Mouse (Mus musculus) stomach, postnatal 0 days (tissue): Measurements from ENCODE around the gene Tmem214. TPM values are rescaled to one million over a fixed set of nuclear protein-coding genes. Genes with fewer than 3 reads are reported as not detected.

Source experiments
- ATAC-seq: fragments of 200-750 bp; cut with Nextera tagmentation; 2 replicates; pipeline ENCODE4 v1.8.0; 2017; ENCODE audit not compliant: low FRiP score, low TSS enrichment
- DNase-seq: peaks from one replicate; pipeline ENCODE4 v3.0.0-alpha.2; 2016; ENCODE audit warnings: low spot score
- H3K27ac ChIP-seq: fragments of 300-500 bp; sonication (generic); replicated peaks from 2 replicates; pipeline ENCODE4 v1.5.1; 2014; ENCODE audit warnings: mild to moderate bottlenecking, control low read depth
- H3K27me3 ChIP-seq: fragments of 300-500 bp; sonication (generic); 2 replicates; pipeline ENCODE4 v1.6.1; 2014; ENCODE audit warnings: low read length; ENCODE audit not compliant: control insufficient read depth, insufficient read depth
- H3K36me3 ChIP-seq: fragments of 300-500 bp; sonication (generic); 2 replicates; pipeline ENCODE4 v1.6.1; 2014; ENCODE audit warnings: low read length, mixed read lengths; ENCODE audit not compliant: control insufficient read depth, insufficient read depth
- H3K4me1 ChIP-seq: fragments of 300-500 bp; sonication (generic); replicated peaks from 2 replicates; pipeline ENCODE4 v1.6.1; 2014; ENCODE audit warnings: antibody characterized with exemption; ENCODE audit not compliant: control insufficient read depth, insufficient read depth
- H3K4me2 ChIP-seq: fragments of 300-500 bp; sonication (generic); replicated peaks from 2 replicates; pipeline ENCODE4 v1.6.1; 2014; ENCODE audit warnings: low read depth, mild to moderate bottlenecking, control low read depth, moderate library complexity
- H3K4me3 ChIP-seq: fragments of 300-500 bp; sonication (generic); 2 replicates; pipeline ENCODE4 v1.5.1; 2014; ENCODE audit warnings: low read depth, low read length, control low read depth
- H3K9ac ChIP-seq: fragments of 300-500 bp; sonication (generic); 2 replicates; pipeline ENCODE4 v1.6.1; 2014; ENCODE audit warnings: mild to moderate bottlenecking, low read length, control low read depth, mixed read lengths
- H3K9me3 ChIP-seq: fragments of 300-500 bp; sonication (generic); 2 replicates; pipeline ENCODE4 v1.6.1; 2016; ENCODE audit warnings: low read length; ENCODE audit not compliant: control insufficient read depth
- CTCF ChIP-seq: IDR thresholded peaks from 2 replicates; pipeline ENCODE4 v1.5.1; 2016; ENCODE audit warnings: antibody characterized with exemption, low read depth, mild to moderate bottlenecking, moderate library complexity
- EP300 ChIP-seq: optimal IDR thresholded peaks from 2 replicates; pipeline ENCODE3; 2016; ENCODE audit warnings: antibody characterized with exemption
- WGBS: fragments of 180-500 bp; shearing (Covaris S2); extraction: QIAGEN DNeasy Blood & Tissue Kit; methylation state at CpG from one replicate; pipeline ENCODE4 v1.1.7; 2014; 5-methylcytosine and 5-hydroxymethylcytosine counted together
- polyA plus RNA-seq: library from polyadenylated mRNA; unstranded; fragments of >200 nt; fragmentation: Nextera tagmentation; extraction: Ambion mirVana; gene quantifications from 2 replicates; pipeline ENCODE4 v1.2.1, GENCODE M21; 2015

The Tmem214 gene
- polyA plus RNA-seq: 57.3 and 58.7 TPM in 2 replicates

DNA sequence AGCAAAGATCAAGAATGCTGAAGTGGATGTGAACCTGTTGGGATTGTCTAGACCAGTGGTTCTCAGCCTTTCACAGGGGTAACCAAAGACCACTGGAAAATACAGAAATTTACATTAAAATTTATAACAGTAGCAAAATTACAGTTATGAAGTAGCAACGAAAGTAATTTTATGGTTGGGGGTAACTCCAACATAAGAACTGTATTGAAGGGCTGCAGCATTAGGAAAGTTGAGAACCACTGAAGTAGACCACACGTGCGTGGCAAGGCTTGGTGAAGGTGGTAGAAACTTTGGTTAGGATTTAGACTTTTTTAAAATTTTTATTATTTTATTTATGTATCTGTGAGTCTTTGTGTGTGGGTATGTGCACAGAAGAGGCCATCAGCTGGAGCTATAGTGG is at the start of gene Tmem214:
Gene Tmem214, plus strand, starts transcription at position 301 of the 400 bp plus-strand sequence.
- no peak within 1 kb of the TSS for H3K9ac ChIP-seq
- H3K4me3 ChIP-seq: no peak within 1 kb of the TSS

GRCm38 (mm10) chr5:30818758-30819309 is 49.0 kb upstream of the Tmem214 start:
- TF ChIP-seq EP300 (no peak), CTCF (no peak)
- H3K27ac ChIP-seq: no peak overlapping the region
- H3K9ac ChIP-seq: no peak overlapping the region
- DNase-seq: peak; percentile 20
- H3K4me3 ChIP-seq: no peak overlapping the region
- H3K27me3 ChIP-seq: no peaks in the 10 kb centered on the region
- no peak overlapping the region for H3K4me2 ChIP-seq
- no peaks in the 10 kb centered on the region; the same call in 1 of the 2 replicates for H3K4me1 ChIP-seq
- peak; percentile 55; the same call in 1 of the 2 replicates for ATAC-seq
- no peaks in the 10 kb centered on the region for H3K36me3 ChIP-seq
- no peaks in the 10 kb centered on the region for H3K9me3 ChIP-seq
- WGBS: 83% methylated on average over 8 of the region's 8 CpGs

More for the DNA sequence above, at the start of gene Tmem214:
- no peaks in the 10 kb centered on the region for H3K9me3 ChIP-seq
- no peaks in the 10 kb centered on the region for H3K27me3 ChIP-seq
- no peak for DNase-seq
- no peak for TF ChIP-seq CTCF
- 0 out of 2 replicates have a peak, but pooled peaks cover 2% of the 10 kb centered on the region for H3K4me1 ChIP-seq
- no peak for ATAC-seq
- 98% methylated on average over 3 of the region's 3 CpGs for WGBS
- H3K36me3 ChIP-seq: peaks cover 7% of the 10 kb centered on the region
- H3K27ac ChIP-seq: no peak within 1 kb of the TSS
- H3K4me2 ChIP-seq: no peak within 1 kb of the TSS

DNA sequence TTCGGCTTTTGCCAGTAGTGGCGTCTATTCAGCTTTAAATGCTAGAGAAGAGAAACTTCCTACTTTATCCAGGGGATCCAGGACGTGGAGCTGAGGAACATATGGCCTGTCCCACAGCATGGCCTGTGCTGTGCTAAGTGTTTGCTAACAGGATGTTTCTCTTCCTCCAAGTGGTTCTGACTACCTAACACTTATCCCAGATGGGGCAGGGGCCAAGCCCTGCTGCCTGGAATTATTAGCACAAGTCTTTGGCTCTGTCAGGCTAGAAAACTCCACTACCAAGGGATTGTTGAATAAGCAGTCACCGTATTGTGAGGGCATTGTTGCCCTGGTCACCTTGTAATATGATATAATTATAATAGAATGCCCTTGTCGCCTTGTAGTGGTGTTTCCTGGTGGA is 45.1 kb upstream of the Tmem214 start:
- H3K27ac ChIP-seq: no peak overlapping the region
- H3K9ac ChIP-seq: no peak overlapping the region
- H3K27me3 ChIP-seq: no peaks in the 10 kb centered on the region
- no peaks in the 10 kb centered on the region for H3K36me3 ChIP-seq
- ATAC-seq (no peak), DNase-seq (no peak)
- no peak overlapping the region for H3K4me3 ChIP-seq
- WGBS: 78% methylated on average over 5 of the region's 5 CpGs
- H3K4me1 ChIP-seq: no peaks in the 10 kb centered on the region
- no peak overlapping the region for H3K4me2 ChIP-seq
- no peaks in the 10 kb centered on the region for H3K9me3 ChIP-seq
- no peak for TF ChIP-seq CTCF
- no peak for TF ChIP-seq EP300

GRCm38 (mm10) chr5:30823091-30823490 is 44.7 kb upstream of the Tmem214 start:
- no peak for DNase-seq
- TF ChIP-seq EP300: no peak
- no peak for TF ChIP-seq CTCF
- Histone ChIP-seq H3K36me3 (no peaks in the 10 kb centered on the region), H3K4me2 (no peak overlapping the region), H3K27me3 (no peaks in the 10 kb centered on the region), H3K9ac (no peak overlapping the region), H3K4me3 (no peak overlapping the region), H3K27ac (no peak overlapping the region), H3K4me1 (no peaks in the 10 kb centered on the region), H3K9me3 (no peaks in the 10 kb centered on the region)
- 85% methylated on average over 3 of the region's 3 CpGs for WGBS
- no peak for ATAC-seq

GRCm38 (mm10) chr5:30824124-30824988 is 43.5 kb upstream of the Tmem214 start:
- whole genome bisulfite sequencing: 88% methylated on average over 11 of the region's 11 CpGs
- H3K36me3 ChIP-seq: no peaks in the 10 kb centered on the region
- no peaks in the 10 kb centered on the region for H3K9me3 ChIP-seq
- H3K4me2 ChIP-seq: no peak overlapping the region
- no peak for TF ChIP-seq CTCF
- TF ChIP-seq EP300: no peak
- no peak overlapping the region for H3K9ac ChIP-seq
- no peak overlapping the region for H3K4me3 ChIP-seq
- ATAC-seq (no peak), DNase-seq (no peak)
- H3K4me1 ChIP-seq: no peaks in the 10 kb centered on the region
- no peaks in the 10 kb centered on the region for H3K27me3 ChIP-seq
- no peak overlapping the region for H3K27ac ChIP-seq

DNA sequence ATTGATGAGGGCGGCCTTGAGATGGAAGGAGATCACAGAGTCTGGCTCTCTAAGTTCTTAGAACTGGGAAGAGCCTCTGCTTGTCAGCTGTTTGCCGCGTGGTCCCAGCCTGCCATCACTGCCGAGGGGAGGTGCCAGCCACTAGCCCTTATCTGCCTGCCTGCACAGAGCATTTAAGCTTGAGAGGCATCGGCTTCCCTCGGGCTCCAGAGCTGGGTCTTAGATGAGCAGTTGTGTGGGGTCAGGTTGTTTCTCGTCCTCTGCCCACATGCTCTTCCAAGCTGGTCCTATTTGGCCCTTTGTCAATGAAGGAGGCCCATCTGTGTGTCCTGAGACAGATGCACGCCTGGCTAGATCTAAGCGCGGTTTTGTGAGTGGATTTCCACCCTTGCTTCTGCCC is 42.6 kb upstream of the Tmem214 start:
- DNase-seq (no peak), ATAC-seq (no peak)
- 68% methylated on average over 10 of the region's 10 CpGs for whole genome bisulfite sequencing
- no peak overlapping the region for H3K9ac ChIP-seq
- no peaks in the 10 kb centered on the region for H3K9me3 ChIP-seq
- H3K27ac ChIP-seq: no peak overlapping the region
- no peaks in the 10 kb centered on the region for H3K4me1 ChIP-seq
- H3K4me3 ChIP-seq: no peak overlapping the region
- H3K27me3 ChIP-seq: no peaks in the 10 kb centered on the region
- no peak for TF ChIP-seq EP300
- no peaks in the 10 kb centered on the region for H3K36me3 ChIP-seq
- no peak overlapping the region for H3K4me2 ChIP-seq
